ENCODE assay signal across 8 mouse cellular contexts in the genomic region with DNA sequence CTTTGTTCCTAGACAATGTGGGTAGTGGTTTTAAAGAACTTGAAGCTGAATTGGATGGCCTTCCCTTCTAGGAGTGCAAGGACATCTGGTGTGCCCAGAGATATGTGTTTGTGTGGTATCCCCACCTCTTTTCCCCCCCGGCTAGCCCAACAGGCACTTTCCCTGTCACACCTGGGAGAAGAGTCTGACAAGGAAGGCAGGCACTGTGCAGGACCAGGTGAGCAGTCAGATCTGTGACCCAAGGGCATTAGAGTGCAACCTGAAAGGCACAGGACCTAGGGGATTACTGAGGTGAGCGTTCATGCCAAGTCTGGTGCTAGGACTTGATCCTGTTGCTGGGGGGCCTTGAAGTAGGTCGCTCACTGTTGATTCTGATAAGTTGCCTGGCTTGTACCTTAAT.
A peak's percentile ranks its signal among the peaks of the same experiment; 100 is the strongest.
DNase-seq lines count a peak whose midpoint lies in the region; ATAC-seq and TF ChIP-seq lines count a peak whose summit lies in the region.

No protein-coding gene starts in this region.

- intact Hi-C loops in left cerebral cortex, adult 2 months (cut with DNase I): loop anchor here (2.0 to 10.0 kb wide), 4 partner anchors 89 to 334 kb away; no protein-coding TSS in a partner anchor

- no peak for ATAC-seq in embryonic facial prominence, embryonic 14.5 days (ENCODE audit: low read depth)
- no peak for ATAC-seq in hindbrain, embryonic 13.5 days (ENCODE audit: low FRiP score)
- ATAC-seq in midbrain, embryonic 16.5 days: no peak
- ATAC-seq in forebrain, embryonic 16.5 days: no peak

- WGBS in embryonic facial prominence, embryonic 14.5 days: 44% methylated on average over 3 of the region's 3 CpGs
- WGBS in hindbrain, embryonic 13.5 days: 88% methylated on average over 3 of the region's 3 CpGs
- 86% methylated on average over 3 of the region's 3 CpGs for WGBS in midbrain, embryonic 16.5 days
- WGBS in forebrain, embryonic 16.5 days: 97% methylated on average over 3 of the region's 3 CpGs

- H3K27ac ChIP-seq in left cerebral cortex, adult 2 months: peak overlapping the region; percentile 99
- H3K27ac ChIP-seq in embryonic facial prominence, embryonic 14.5 days (replicated peaks; ENCODE audit: low read depth, low read length): peak overlapping the region; percentile 97
- H3K27ac ChIP-seq in hindbrain, embryonic 13.5 days: no peak overlapping the region
- H3K27ac ChIP-seq in midbrain, embryonic 16.5 days (ENCODE audit: low read length): no peak overlapping the region
- H3K27ac ChIP-seq in forebrain, embryonic 16.5 days (ENCODE audit: low read length): no peak overlapping the region

- no peak for DNase-seq in left cerebral cortex, adult 2 months (ENCODE audit: extremely low spot score in 1 of 2, low spot score in 2 of 2)
- DNase-seq in left cerebral cortex, adult 8-10 months (ENCODE audit: low spot score in 2 of 2): no peak
- DNase-seq in embryonic facial prominence, embryonic 14.5 days (ENCODE audit: low spot score): no peak
- DNase-seq in urinary bladder, postnatal 25 days (ENCODE audit: low spot score): no peak
- DNase-seq in right cerebral cortex, adult 2 months (ENCODE audit: low spot score in 2 of 2): no peak

- no peak for TF ChIP-seq CTCF in left cerebral cortex, adult 2 months (IDR thresholded peaks at IDR 0.05)

- H3K4me3 ChIP-seq in left cerebral cortex, adult 2 months: peak overlapping the region; percentile 86
- H3K4me3 ChIP-seq in embryonic facial prominence, embryonic 14.5 days (ENCODE audit: low read depth, low read length): peak overlapping the region; percentile 74
- H3K4me3 ChIP-seq in hindbrain, embryonic 13.5 days: peak overlapping the region; percentile 9; the same call in 1 of the 2 replicates
- H3K4me3 ChIP-seq in midbrain, embryonic 16.5 days (ENCODE audit: low read depth, low read length): no peak overlapping the region
- H3K4me3 ChIP-seq in forebrain, embryonic 16.5 days (replicated peaks; ENCODE audit: low read length): no peak overlapping the region

- peaks cover 52% of the 10 kb centered on the region for H3K4me1 ChIP-seq in embryonic facial prominence, embryonic 14.5 days (ENCODE audit: control insufficient read depth, insufficient read depth, low read length)
- peaks cover 41% of the 10 kb centered on the region for H3K4me1 ChIP-seq in hindbrain, embryonic 13.5 days (replicated peaks)
- H3K4me1 ChIP-seq in midbrain, embryonic 16.5 days (ENCODE audit: control insufficient read depth, insufficient read depth, low read length): peaks cover 15% of the 10 kb centered on the region
- peaks cover 24% of the 10 kb centered on the region for H3K4me1 ChIP-seq in forebrain, embryonic 16.5 days (replicated peaks; ENCODE audit: control insufficient read depth, insufficient read depth, low read length)

- peaks cover 14% of the 10 kb centered on the region; the same call in 1 of the 2 replicates for H3K36me3 ChIP-seq in embryonic facial prominence, embryonic 14.5 days (ENCODE audit: control insufficient read depth, insufficient read depth, low read length)
- no peaks in the 10 kb centered on the region for H3K36me3 ChIP-seq in hindbrain, embryonic 13.5 days
- H3K36me3 ChIP-seq in midbrain, embryonic 16.5 days (ENCODE audit: control insufficient read depth, insufficient read depth, low read length): no peaks in the 10 kb centered on the region
- H3K36me3 ChIP-seq in forebrain, embryonic 16.5 days (ENCODE audit: control insufficient read depth, insufficient read depth): no peaks in the 10 kb centered on the region

- H3K9ac ChIP-seq in embryonic facial prominence, embryonic 14.5 days (ENCODE audit: low read depth, low read length): peak overlapping the region; percentile 93
- H3K9ac ChIP-seq in hindbrain, embryonic 13.5 days: no peak overlapping the region
- H3K9ac ChIP-seq in midbrain, embryonic 16.5 days (ENCODE audit: low read depth, low read length): no peak overlapping the region
- H3K9ac ChIP-seq in forebrain, embryonic 16.5 days (replicated peaks; ENCODE audit: low read depth, low read length): no peak overlapping the region

- H3K9me3 ChIP-seq in embryonic facial prominence, embryonic 14.5 days (ENCODE audit: control insufficient read depth, low read length): no peaks in the 10 kb centered on the region
- H3K9me3 ChIP-seq in hindbrain, embryonic 13.5 days: no peaks in the 10 kb centered on the region
- no peaks in the 10 kb centered on the region for H3K9me3 ChIP-seq in midbrain, embryonic 16.5 days (replicated peaks; ENCODE audit: control insufficient read depth, low read length, poor library complexity, severe bottlenecking)
- H3K9me3 ChIP-seq in forebrain, embryonic 16.5 days (ENCODE audit: control insufficient read depth, low read length): no peaks in the 10 kb centered on the region

- peak overlapping the region; percentile 62 for H3K4me2 ChIP-seq in embryonic facial prominence, embryonic 14.5 days (ENCODE audit: low read depth, low read length)
- peak overlapping the region; percentile 83 for H3K4me2 ChIP-seq in hindbrain, embryonic 13.5 days
- peak overlapping the region; percentile 4; the same call in 1 of the 2 replicates for H3K4me2 ChIP-seq in midbrain, embryonic 16.5 days (ENCODE audit: low read length)
- no peak overlapping the region for H3K4me2 ChIP-seq in forebrain, embryonic 16.5 days (ENCODE audit: low read length)

- H3K27me3 ChIP-seq in embryonic facial prominence, embryonic 14.5 days (replicated peaks; ENCODE audit: control insufficient read depth, insufficient read depth, low read length): no peaks in the 10 kb centered on the region
- H3K27me3 ChIP-seq in hindbrain, embryonic 13.5 days: no peaks in the 10 kb centered on the region
- H3K27me3 ChIP-seq in midbrain, embryonic 16.5 days (ENCODE audit: control insufficient read depth, insufficient read depth, low read depth, low read length): no peaks in the 10 kb centered on the region
- no peaks in the 10 kb centered on the region for H3K27me3 ChIP-seq in forebrain, embryonic 16.5 days (replicated peaks; ENCODE audit: control insufficient read depth, insufficient read depth, low read length)

Comparison
In these comparisons a context has a peak if more than half of its experiments do, and no peak if none do; other contexts are left out.
1. H3K27ac ChIP-seq: peak in left cerebral cortex, adult 2 months (single experiment) and embryonic facial prominence, embryonic 14.5 days (single experiment); none in hindbrain, embryonic 13.5 days (single experiment), midbrain, embryonic 16.5 days (single experiment) and forebrain, embryonic 16.5 days (single experiment).
2. H3K4me3 ChIP-seq: peak in left cerebral cortex, adult 2 months (single experiment), embryonic facial prominence, embryonic 14.5 days (single experiment) and hindbrain, embryonic 13.5 days (single experiment); none in midbrain, embryonic 16.5 days (single experiment) and forebrain, embryonic 16.5 days (single experiment).